Mouse (Mus musculus): ENCODE data around the gene Adgrv1. TPM values are rescaled to one million over a fixed set of nuclear protein-coding genes. Genes with fewer than 3 reads are reported as not detected.

Adgrv1 gene
- polyA plus RNA-seq, 1 experiment from 2014 or later: 9.8 TPM

DNA sequence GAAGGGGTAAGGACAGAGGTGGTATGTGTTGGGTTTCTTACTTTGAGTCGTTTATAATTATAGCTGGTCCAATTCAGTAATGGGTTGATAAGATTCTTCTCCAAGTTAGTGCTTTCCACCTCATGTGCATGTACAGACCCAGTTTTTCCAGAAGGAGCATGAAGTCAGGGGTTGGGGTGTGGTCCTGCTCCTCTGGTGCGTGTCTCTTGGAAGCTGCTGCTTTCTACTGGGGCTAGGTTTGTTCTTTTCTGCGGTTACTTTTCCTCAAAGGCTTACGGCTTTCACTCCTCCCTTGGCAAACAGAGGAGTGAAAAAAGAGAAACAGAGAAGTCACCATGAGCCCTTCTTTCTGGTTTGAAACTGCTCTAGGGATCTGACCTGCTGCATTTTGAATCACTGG is 522.5 kb downstream of the Adgrv1 start:
- H3K27ac ChIP-seq (replicated peaks): no peak overlapping the region
- no peak for ATAC-seq (ENCODE audit: low FRiP score)
- no peak overlapping the region for H3K4me3 ChIP-seq (replicated peaks)
- H3K9me3 ChIP-seq (replicated peaks): no peaks in the 10 kb centered on the region
- H3K4me2 ChIP-seq: no peak overlapping the region
- H3K9ac ChIP-seq (replicated peaks): no peak overlapping the region
- no peaks in the 10 kb centered on the region for H3K4me1 ChIP-seq
- H3K27me3 ChIP-seq (replicated peaks): no peaks in the 10 kb centered on the region
- 89% methylated on average over 4 of the region's 4 CpGs for WGBS
- no peaks in the 10 kb centered on the region for H3K36me3 ChIP-seq

DNA sequence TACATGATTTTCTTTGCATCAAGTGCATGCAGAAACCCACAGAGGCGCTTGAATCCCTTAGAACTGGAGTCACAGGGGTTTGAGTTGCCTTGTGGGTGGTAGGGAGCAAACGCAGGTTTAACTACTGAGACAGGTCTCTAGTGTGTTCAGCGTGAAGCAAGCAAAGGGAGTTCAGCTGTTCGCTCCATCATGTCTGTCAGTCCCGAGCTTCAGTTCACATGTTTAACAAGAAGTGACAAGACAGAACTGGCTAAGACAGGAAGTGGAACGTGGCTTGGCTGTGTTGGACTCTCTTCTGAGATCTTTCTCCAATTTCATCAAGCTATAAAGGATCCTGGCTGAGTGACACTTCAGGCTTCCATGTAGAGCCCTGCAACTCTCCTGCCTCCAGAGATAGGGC is 523.3 kb downstream of the Adgrv1 start:
- Histone ChIP-seq H3K9me3 (replicated peaks) (no peaks in the 10 kb centered on the region), H3K4me3 (replicated peaks) (no peak overlapping the region), H3K27ac (replicated peaks) (no peak overlapping the region), H3K9ac (replicated peaks) (no peak overlapping the region), H3K36me3 (no peaks in the 10 kb centered on the region), H3K27me3 (replicated peaks) (no peaks in the 10 kb centered on the region), H3K4me1 (no peaks in the 10 kb centered on the region), H3K4me2 (no peak overlapping the region)
- WGBS: 84% methylated on average over 6 of the region's 6 CpGs
- ATAC-seq (ENCODE audit: low FRiP score): no peak

DNA sequence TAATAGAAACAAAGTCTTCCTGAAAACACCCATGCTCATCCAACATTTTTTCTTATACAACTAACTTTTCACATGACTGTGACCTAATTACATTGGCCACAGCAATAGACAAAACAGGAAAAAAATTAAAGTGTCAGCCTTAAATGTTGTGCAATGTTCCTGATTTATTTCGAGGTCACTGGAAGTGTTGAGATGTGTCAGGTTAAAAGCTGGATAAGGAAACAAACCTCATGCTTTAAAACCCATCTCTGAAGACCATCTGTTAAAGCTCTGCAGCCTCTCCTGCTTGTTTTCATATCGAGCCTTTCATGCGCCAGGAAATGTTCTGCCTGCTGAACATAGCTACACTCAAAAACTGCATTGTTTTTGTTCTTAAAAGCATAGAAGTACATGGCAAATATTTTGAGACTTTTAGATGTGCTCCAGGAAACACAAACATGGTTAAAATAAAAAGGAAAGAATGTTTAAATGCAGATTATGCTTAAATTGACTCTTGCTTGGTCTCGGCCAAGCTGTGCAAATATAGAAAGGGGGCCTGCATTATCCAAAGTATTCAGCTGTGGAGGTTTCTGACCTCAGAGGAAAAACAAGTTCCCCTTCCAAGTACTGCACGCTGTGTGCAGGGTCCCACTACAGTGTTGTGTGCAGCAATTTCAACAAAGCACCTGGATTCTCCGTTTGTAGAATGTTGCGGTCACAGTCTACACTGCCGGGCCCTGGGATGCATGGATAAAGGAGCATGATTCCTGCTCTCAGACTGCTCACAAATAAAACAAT is 524.2 kb downstream of the Adgrv1 start:
- Histone ChIP-seq H3K9ac (replicated peaks) (no peak overlapping the region), H3K27ac (replicated peaks) (0 out of 2 replicates have a peak overlapping the region, but pooled peaks have one; percentile 1), H3K27me3 (replicated peaks) (no peaks in the 10 kb centered on the region), H3K9me3 (replicated peaks) (no peaks in the 10 kb centered on the region), H3K4me1 (no peaks in the 10 kb centered on the region), H3K4me3 (replicated peaks) (no peak overlapping the region), H3K4me2 (no peak overlapping the region), H3K36me3 (no peaks in the 10 kb centered on the region)
- 84% methylated on average over 8 of the region's 8 CpGs for WGBS
- no peak for ATAC-seq (ENCODE audit: low FRiP score)

DNA sequence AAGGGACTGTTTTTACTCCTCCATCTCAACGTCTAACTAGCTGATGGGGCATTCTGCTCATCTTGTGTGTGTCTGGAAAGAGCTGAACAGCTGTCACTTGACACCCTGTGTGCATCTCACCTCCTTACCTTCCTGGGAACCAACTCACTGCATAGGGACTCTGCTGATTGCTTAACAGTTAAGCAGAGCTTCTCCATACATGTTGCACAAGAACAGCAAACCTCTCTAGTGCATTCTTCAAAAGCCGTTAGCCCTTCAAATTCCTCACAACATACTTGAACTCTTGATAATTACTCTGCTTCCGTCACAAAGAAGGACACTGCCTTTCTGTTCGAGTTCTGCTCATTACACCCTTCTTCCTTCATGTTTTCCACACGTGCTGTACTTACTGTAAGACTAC is 525.5 kb downstream of the Adgrv1 start:
- H3K36me3 ChIP-seq: no peaks in the 10 kb centered on the region
- no peaks in the 10 kb centered on the region for H3K4me1 ChIP-seq
- no peak overlapping the region for H3K9ac ChIP-seq (replicated peaks)
- ATAC-seq (ENCODE audit: low FRiP score): no peak
- no peak overlapping the region for H3K27ac ChIP-seq (replicated peaks)
- H3K4me3 ChIP-seq (replicated peaks): no peak overlapping the region
- H3K4me2 ChIP-seq: no peak overlapping the region
- H3K27me3 ChIP-seq (replicated peaks): no peaks in the 10 kb centered on the region
- 74% methylated on average over 5 of the region's 5 CpGs for WGBS
- no peaks in the 10 kb centered on the region for H3K9me3 ChIP-seq (replicated peaks)

DNA sequence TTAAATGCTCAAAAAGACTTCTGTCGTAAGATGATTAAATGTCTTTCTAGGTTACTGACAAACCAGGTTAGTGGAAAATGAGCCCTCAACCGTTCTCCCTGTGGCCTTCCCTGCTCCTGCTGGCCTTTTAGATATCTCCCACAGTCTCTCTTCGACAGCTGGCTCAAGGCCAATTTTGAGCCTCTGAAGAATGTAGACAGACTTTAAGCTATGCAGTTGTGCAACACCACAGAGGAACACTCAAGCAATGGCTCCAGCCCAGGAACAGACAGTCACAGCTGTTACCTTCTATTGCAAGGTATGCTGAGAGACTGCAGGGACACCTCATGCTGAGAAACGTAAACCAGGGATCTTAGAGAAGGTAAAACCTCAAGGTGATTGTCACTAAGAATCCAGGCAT is 529.2 kb downstream of the Adgrv1 start:
- Histone ChIP-seq H3K9me3 (replicated peaks) (no peaks in the 10 kb centered on the region), H3K9ac (replicated peaks) (no peak overlapping the region), H3K4me3 (replicated peaks) (no peak overlapping the region), H3K36me3 (no peaks in the 10 kb centered on the region), H3K27me3 (replicated peaks) (no peaks in the 10 kb centered on the region), H3K4me2 (no peak overlapping the region), H3K4me1 (no peaks in the 10 kb centered on the region), H3K27ac (replicated peaks) (no peak overlapping the region)
- no peak for ATAC-seq (ENCODE audit: low FRiP score)
- 72% methylated on average over 4 of the region's 4 CpGs for WGBS

DNA sequence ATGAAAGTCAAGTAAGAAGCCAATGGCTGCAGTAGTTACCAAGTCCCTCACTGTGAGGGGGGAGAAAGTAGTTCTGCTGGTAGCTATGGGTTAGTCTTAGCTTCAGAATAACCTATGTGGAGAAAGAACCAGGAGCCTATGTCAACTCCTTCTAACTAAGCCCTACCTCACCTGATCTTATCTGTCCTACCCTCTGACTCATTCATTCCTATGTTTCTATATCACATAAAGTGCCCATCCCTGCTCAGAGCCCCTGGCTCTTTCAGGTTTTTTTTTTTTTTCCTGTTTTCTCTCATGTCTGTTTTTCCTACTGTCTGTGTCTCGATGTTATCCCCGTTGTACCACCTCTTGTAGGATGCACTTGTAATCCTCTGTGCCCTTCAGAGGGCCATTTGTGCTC is 536.5 kb downstream of the Adgrv1 start:
- ATAC-seq (ENCODE audit: low FRiP score): no peak

DNA sequence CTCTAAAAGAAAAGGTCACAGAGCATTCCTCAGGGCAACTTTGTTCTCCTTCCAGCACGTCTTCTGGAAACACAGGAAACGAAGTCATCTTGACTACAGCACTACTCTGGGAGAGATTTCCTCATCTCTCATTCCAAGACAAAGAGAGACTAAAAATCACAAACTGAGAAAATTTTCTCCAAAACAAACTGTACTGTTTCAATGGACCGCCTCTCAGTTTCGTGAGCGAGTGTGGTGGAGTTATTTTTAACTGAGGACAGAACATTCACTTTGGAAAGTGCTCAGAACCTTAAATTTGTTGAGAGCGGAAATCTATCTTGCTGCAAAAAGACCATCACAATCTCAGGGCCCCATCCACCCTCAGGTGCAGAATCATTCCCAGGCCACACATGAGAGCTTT is 538.4 kb downstream of the Adgrv1 start:
- no peak overlapping the region for H3K27ac ChIP-seq (replicated peaks)
- H3K9ac ChIP-seq (replicated peaks): no peak overlapping the region
- H3K27me3 ChIP-seq (replicated peaks): no peaks in the 10 kb centered on the region
- no peaks in the 10 kb centered on the region for H3K36me3 ChIP-seq
- no peak overlapping the region for H3K4me3 ChIP-seq (replicated peaks)
- WGBS: 89% methylated on average over 6 of the region's 6 CpGs
- H3K4me2 ChIP-seq: no peak overlapping the region
- no peak for ATAC-seq (ENCODE audit: low FRiP score)
- H3K4me1 ChIP-seq: no peaks in the 10 kb centered on the region
- H3K9me3 ChIP-seq (replicated peaks): no peaks in the 10 kb centered on the region

More for the DNA sequence above, 536.5 kb downstream of the Adgrv1 start:
- no peak overlapping the region for H3K4me3 ChIP-seq (replicated peaks)
- H3K27ac ChIP-seq (replicated peaks): no peak overlapping the region
- H3K27me3 ChIP-seq (replicated peaks): no peaks in the 10 kb centered on the region
- WGBS: 98% methylated on average over 2 of the region's 2 CpGs
- H3K36me3 ChIP-seq: no peaks in the 10 kb centered on the region
- H3K9me3 ChIP-seq (replicated peaks): no peaks in the 10 kb centered on the region
- no peaks in the 10 kb centered on the region for H3K4me1 ChIP-seq
- H3K4me2 ChIP-seq: no peak overlapping the region
- no peak overlapping the region for H3K9ac ChIP-seq (replicated peaks)

DNA sequence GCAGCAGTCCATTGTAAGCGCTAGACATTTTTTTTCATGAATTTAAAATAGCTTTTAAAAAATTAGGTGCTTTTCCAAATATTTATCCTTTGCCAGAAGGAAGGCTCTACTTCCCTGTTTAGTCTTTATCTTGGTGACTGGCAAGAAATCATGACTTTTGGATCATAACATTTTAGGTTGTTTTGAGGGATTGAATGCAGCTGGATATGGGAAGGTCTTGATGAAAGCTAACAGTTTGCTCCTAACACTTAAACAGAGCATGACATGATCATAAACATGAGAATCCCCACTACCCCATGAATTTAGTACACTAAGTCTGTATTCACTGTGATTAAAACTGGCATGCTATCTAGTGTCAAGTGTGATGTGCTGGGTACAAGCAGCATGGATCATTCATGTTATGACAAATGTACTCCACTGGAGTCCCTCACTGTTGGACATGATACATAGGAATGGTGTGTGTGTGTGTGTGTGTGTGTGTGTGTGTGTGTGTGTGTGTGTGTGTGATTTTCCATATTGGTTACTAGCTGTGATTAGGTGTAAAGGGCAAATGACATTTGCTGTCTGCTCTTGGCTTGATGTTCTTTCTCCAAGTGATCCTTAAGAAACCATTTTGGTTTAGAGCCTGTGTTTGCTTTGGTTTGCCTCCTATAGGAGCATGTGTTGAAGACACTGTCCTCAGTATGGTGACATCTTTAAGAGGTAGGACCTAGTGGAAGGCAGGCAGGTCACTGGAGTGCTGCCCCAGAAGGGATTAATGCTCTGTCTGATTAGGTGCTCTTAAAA is 542.7 kb downstream of the Adgrv1 start:
- Histone ChIP-seq H3K9ac (replicated peaks) (no peak overlapping the region), H3K4me1 (no peaks in the 10 kb centered on the region), H3K9me3 (replicated peaks) (no peaks in the 10 kb centered on the region), H3K27ac (replicated peaks) (no peak overlapping the region), H3K27me3 (replicated peaks) (no peaks in the 10 kb centered on the region), H3K4me3 (replicated peaks) (no peak overlapping the region), H3K36me3 (no peaks in the 10 kb centered on the region), H3K4me2 (no peak overlapping the region)
- 98% methylated on average over 1 of the region's 1 CpGs for WGBS
- no peak for ATAC-seq (ENCODE audit: low FRiP score)

DNA sequence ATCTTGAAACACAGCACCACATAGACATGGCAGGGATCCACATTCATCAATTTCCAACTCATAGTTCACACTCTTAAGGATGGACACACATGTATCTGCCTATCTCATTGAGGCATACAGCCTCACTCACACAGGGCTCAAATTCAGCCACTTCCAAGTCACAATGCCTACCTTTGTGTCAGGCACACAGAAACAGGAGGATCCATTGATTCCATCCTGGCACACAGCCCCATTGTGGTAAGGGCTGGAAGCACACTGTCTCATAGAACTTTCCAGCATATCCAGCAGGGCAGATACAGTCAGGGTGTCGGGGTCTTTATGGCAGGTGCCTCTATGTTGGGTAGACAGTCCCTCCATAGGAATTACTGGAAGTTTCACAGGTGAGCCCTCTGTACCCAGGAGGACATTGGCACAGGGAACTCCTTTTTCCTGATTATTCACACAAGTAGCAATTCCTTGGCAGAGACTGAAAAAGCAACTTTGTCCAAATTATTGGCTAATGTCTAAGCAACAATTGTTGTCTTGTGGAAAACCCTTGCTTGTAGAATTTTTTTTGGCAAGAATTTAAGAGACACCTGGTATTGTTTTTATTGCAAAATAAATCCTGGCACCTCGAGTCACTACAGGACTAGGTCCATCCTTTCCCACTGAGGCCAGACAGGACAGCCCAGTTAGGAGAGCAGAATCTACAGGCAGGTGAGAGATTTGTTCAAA is 545.8 kb downstream of the Adgrv1 start:
- H3K9ac ChIP-seq (replicated peaks): no peak overlapping the region
- no peaks in the 10 kb centered on the region for H3K36me3 ChIP-seq
- H3K27me3 ChIP-seq (replicated peaks): no peaks in the 10 kb centered on the region
- no peak overlapping the region for H3K4me2 ChIP-seq
- no peaks in the 10 kb centered on the region for H3K4me1 ChIP-seq
- no peak overlapping the region for H3K4me3 ChIP-seq (replicated peaks)
- no peaks in the 10 kb centered on the region for H3K9me3 ChIP-seq (replicated peaks)
- no peak for ATAC-seq (ENCODE audit: low FRiP score)
- WGBS: 79% methylated on average over 2 of the region's 2 CpGs
- H3K27ac ChIP-seq (replicated peaks): no peak overlapping the region

DNA sequence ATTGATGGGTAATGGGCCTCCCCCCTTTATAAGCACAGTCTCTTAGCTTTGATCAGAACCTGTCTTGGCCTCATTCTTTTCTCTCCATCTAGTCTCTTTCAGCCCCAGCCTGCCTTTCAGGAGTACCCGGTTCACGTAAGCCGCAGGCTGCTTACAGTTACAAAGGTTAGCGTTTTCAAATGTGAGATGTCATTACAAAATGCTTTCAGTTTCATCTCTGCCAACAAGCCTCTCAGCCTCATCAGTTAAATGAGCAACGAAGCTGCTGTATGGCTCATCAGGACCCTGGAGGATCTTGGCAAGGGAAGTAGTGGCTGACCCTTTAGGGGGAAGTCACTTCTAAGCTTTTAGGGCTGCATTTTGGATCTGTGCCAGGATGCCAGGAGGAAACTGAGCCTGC is 560.7 kb downstream of the Adgrv1 start:
- Histone ChIP-seq H3K36me3 (no peaks in the 10 kb centered on the region), H3K9ac (replicated peaks) (no peak overlapping the region), H3K4me2 (no peak overlapping the region), H3K4me3 (replicated peaks) (no peak overlapping the region), H3K27me3 (replicated peaks) (no peaks in the 10 kb centered on the region), H3K9me3 (replicated peaks) (no peaks in the 10 kb centered on the region), H3K4me1 (no peaks in the 10 kb centered on the region), H3K27ac (replicated peaks) (no peak overlapping the region)
- no peak for ATAC-seq (ENCODE audit: low FRiP score)
- WGBS: 78% methylated on average over 5 of the region's 5 CpGs

DNA sequence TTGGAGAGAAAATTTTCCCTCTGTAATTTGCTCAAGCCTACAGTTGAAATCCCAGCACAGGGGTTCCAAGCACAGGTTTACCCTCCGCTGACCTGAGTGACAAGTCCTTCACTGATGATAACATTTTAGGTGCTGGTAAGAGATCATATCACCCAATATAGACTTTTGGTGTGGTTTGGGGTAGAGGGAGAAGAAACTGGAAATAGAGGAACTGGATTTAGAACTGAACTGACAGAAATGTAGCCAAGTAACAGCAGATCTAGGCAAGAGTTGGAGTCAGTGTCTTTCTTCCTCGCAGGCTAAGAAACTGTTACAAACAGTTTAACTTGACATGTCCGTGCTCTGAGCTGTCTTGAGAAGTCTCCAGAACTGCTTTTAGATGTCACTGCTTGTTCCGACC is 581.5 kb downstream of the Adgrv1 start:
- 94% methylated on average over 4 of the region's 4 CpGs for WGBS
- no peaks in the 10 kb centered on the region for H3K27me3 ChIP-seq (replicated peaks)
- H3K9me3 ChIP-seq (replicated peaks): no peaks in the 10 kb centered on the region
- no peak overlapping the region for H3K4me2 ChIP-seq
- H3K4me3 ChIP-seq (replicated peaks): no peak overlapping the region
- ATAC-seq (ENCODE audit: low FRiP score): no peak
- H3K9ac ChIP-seq (replicated peaks): no peak overlapping the region
- no peaks in the 10 kb centered on the region for H3K36me3 ChIP-seq
- H3K27ac ChIP-seq (replicated peaks): no peak overlapping the region
- no peaks in the 10 kb centered on the region for H3K4me1 ChIP-seq

DNA sequence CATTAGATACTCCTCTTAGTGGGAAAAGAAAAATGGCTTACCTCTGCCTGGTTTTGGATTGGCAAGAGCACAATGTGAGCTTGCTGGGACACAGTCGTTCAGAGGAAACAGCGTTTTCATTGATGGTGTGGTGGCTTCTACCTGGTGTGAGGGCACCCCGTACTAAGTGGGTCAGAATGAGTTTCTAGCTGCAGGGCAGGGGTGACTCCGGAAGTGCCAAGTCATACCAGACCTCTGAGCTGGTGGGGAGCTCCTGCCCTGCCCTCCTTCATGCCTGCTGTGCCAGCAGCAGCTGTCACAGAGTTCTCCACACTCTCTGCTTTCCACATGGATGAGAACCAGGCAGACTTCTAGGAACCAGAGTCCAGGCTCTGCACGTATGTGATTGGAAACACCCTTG is 582.0 kb downstream of the Adgrv1 start:
- no peak for ATAC-seq (ENCODE audit: low FRiP score)
- 69% methylated on average over 5 of the region's 5 CpGs for WGBS

More for the DNA sequence above, 582.0 kb downstream of the Adgrv1 start:
- Histone ChIP-seq H3K4me1 (no peaks in the 10 kb centered on the region), H3K27ac (replicated peaks) (no peak overlapping the region), H3K27me3 (replicated peaks) (no peaks in the 10 kb centered on the region), H3K4me2 (no peak overlapping the region), H3K4me3 (replicated peaks) (no peak overlapping the region), H3K9me3 (replicated peaks) (no peaks in the 10 kb centered on the region), H3K9ac (replicated peaks) (no peak overlapping the region), H3K36me3 (no peaks in the 10 kb centered on the region)
